Mouse (Mus musculus): Measurements from ENCODE around the gene Sncb. TPM values are rescaled to one million over a fixed set of nuclear protein-coding genes. Genes with fewer than 3 reads are reported as not detected.

The Sncb gene
- polyA plus RNA-seq, 1 experiment from 2014 or later: not detected

GRCm38 (mm10) chr13:54760906-54761305 lies 5.5 kb downstream of the Sncb start:
- no peak for DNase-seq (ENCODE audit: low spot score)
- no peaks in the 10 kb centered on the region for H3K9me3 ChIP-seq (replicated peaks)
- peaks cover 88% of the 10 kb centered on the region for H3K27me3 ChIP-seq (ENCODE audit: low read depth, poor library complexity, severe bottlenecking)
- WGBS: 84% methylated on average over 7 of the region's 7 CpGs
- H3K36me3 ChIP-seq: no peaks in the 10 kb centered on the region
- H3K4me1 ChIP-seq: peaks cover 50% of the 10 kb centered on the region
- no peak overlapping the region for H3K27ac ChIP-seq
- no peak overlapping the region for H3K4me3 ChIP-seq

- H3K9me3 ChIP-seq (replicated peaks): no peaks in the 10 kb centered on the region
- H3K4me1 ChIP-seq: peaks cover 43% of the 10 kb centered on the region
- WGBS: 56% methylated on average over 8 of the region's 8 CpGs
- H3K27ac ChIP-seq: peak overlapping the region; percentile 44; the same call in 1 of the 2 replicates
- H3K27me3 ChIP-seq (ENCODE audit: low read depth, poor library complexity, severe bottlenecking): peaks cover 88% of the 10 kb centered on the region
- H3K36me3 ChIP-seq: no peaks in the 10 kb centered on the region
- DNase-seq (ENCODE audit: low spot score): peak; percentile 69
- no peak overlapping the region for H3K4me3 ChIP-seq
These were observed 6.1 kb downstream of the Sncb start for GRCm38 (mm10) chr13:54760164-54760795.

DNA sequence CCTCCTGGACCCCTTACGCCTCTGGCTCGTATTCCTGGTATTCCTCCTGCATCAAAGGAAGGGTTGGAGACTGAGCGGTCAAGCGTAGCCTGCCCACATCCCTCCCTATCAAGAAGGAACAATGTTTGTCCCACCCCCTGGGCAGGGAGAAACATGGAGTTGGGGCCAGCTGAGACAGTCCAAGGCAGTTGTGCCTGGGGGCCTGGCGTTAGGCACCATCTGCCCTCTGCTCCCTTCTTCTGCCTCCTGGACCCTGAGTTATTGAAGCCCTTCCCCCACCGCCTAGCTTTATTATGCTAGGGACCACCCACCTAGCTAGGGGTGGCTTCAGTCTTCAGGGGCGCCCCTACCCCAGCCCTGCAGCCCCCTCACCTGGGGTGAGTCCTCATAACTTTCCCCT lies 6.9 kb downstream of the Sncb start:
- DNase-seq (ENCODE audit: low spot score): no peak
- Histone ChIP-seq H3K4me3 (no peak overlapping the region), H3K36me3 (no peaks in the 10 kb centered on the region), H3K9me3 (replicated peaks) (no peaks in the 10 kb centered on the region), H3K27me3 (ENCODE audit: low read depth, poor library complexity, severe bottlenecking) (peaks cover 87% of the 10 kb centered on the region), H3K27ac (no peak overlapping the region; the same call in 1 of the 2 replicates), H3K4me1 (peaks cover 38% of the 10 kb centered on the region)
- 10% methylated on average over 7 of the region's 7 CpGs for WGBS

- WGBS: 2% methylated on average over 29 of the region's 29 CpGs
- H3K27ac ChIP-seq: no peak overlapping the region
These were observed 7.5 kb downstream of the Sncb start for GRCm38 (mm10) chr13:54758756-54759470.

GRCm38 (mm10) chr13:54758045-54758755 lies 8.2 kb downstream of the Sncb start:
- Histone ChIP-seq H3K27ac (no peak overlapping the region), H3K36me3 (no peaks in the 10 kb centered on the region), H3K4me1 (peaks cover 38% of the 10 kb centered on the region), H3K9me3 (replicated peaks) (no peaks in the 10 kb centered on the region), H3K27me3 (ENCODE audit: low read depth, poor library complexity, severe bottlenecking) (peaks cover 83% of the 10 kb centered on the region), H3K4me3 (peak overlapping the region; percentile 48)
- under 1% methylated on average over 43 of the region's 43 CpGs for WGBS
- peak; percentile 92 for DNase-seq (ENCODE audit: low spot score)

More at GRCm38 (mm10) chr13:54758756-54759470, 7.5 kb downstream of the Sncb start:
- no peaks in the 10 kb centered on the region for H3K9me3 ChIP-seq (replicated peaks)
- peak overlapping the region; percentile 48 for H3K4me3 ChIP-seq
- no peak for DNase-seq (ENCODE audit: low spot score)
- H3K4me1 ChIP-seq: peaks cover 38% of the 10 kb centered on the region
- H3K36me3 ChIP-seq: no peaks in the 10 kb centered on the region
- H3K27me3 ChIP-seq (ENCODE audit: low read depth, poor library complexity, severe bottlenecking): peaks cover 87% of the 10 kb centered on the region

GRCm38 (mm10) chr13:54757093-54757830 lies 9.1 kb downstream of the Sncb start:
- Histone ChIP-seq H3K36me3 (no peaks in the 10 kb centered on the region), H3K4me3 (peak overlapping the region; percentile 48), H3K9me3 (replicated peaks) (no peaks in the 10 kb centered on the region), H3K27me3 (ENCODE audit: low read depth, poor library complexity, severe bottlenecking) (peaks cover 83% of the 10 kb centered on the region), H3K4me1 (peaks cover 38% of the 10 kb centered on the region), H3K27ac (no peak overlapping the region)
- no peak for DNase-seq (ENCODE audit: low spot score)
- 52% methylated on average over 10 of the region's 10 CpGs for WGBS

DNA sequence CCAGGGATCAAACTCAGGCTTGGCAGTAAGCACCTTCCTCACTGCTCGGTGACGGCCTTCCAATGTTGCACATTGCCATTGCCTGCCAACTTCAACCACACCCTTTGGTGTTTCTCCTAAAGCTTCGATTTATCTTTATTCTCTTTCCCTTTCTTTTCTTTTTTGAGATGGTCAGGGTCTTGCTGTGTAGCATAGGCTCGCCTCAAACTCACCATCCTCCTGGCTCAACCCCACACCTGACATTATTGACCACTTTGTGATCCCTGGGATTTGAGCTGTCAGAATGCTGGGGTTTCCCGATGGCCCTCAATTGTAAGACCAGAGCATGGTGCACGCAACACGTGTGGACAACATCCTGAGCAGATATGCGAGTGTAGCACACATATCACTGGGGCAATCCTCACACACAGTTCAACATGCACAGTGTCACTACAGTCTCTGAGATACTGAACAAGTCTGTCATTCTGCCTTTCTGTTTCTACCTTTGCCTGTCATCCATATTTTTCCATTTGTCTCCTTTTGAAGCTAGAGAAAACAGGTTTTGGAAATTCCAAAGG lies 10.2 kb downstream of the Sncb start:
- Histone ChIP-seq H3K9me3 (replicated peaks) (no peaks in the 10 kb centered on the region), H3K4me3 (no peak overlapping the region), H3K27ac (no peak overlapping the region), H3K36me3 (no peaks in the 10 kb centered on the region), H3K27me3 (ENCODE audit: low read depth, poor library complexity, severe bottlenecking) (peaks cover 76% of the 10 kb centered on the region), H3K4me1 (peaks cover 38% of the 10 kb centered on the region)
- DNase-seq (ENCODE audit: low spot score): no peak
- 89% methylated on average over 8 of the region's 8 CpGs for WGBS

DNA sequence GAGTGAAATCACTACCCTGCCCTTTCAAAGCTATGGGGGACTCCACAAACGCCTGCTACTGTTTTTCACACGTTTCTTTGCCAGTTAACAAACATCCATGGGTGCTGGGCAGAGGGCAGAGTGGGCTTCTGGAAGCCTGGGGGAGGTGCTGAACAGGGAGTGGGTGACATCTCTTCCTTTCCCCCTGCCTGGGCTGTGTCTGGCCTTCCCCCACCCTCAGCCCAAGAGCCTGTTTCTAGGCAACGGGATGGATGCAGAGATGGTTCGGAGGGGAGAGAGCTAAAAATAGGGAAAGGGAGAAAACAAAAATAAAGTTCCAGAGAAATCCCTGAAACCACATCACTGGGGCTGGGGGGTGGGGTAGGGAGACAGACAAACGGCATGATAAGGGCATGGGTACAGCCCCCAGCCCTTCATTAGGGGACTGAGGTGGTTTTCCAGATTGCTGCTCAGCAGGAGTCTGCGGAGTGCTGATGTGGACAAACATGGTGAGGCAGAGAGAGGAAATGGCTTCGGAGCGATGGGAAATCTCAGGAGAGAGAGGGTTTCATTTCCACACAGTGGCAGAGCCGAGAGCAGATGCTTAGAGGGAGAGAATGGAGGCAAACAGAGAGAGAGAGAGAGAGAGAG lies 11.1 kb downstream of the Sncb start:
- Histone ChIP-seq H3K4me3 (no peak overlapping the region), H3K36me3 (no peaks in the 10 kb centered on the region), H3K27ac (no peak overlapping the region), H3K9me3 (replicated peaks) (no peaks in the 10 kb centered on the region), H3K27me3 (ENCODE audit: low read depth, poor library complexity, severe bottlenecking) (peaks cover 74% of the 10 kb centered on the region), H3K4me1 (peaks cover 31% of the 10 kb centered on the region)
- no peak for DNase-seq (ENCODE audit: low spot score)
- 37% methylated on average over 9 of the region's 9 CpGs for WGBS

- Histone ChIP-seq H3K27me3 (ENCODE audit: low read depth, poor library complexity, severe bottlenecking) (peaks cover 74% of the 10 kb centered on the region), H3K9me3 (replicated peaks) (no peaks in the 10 kb centered on the region), H3K36me3 (no peaks in the 10 kb centered on the region), H3K4me3 (no peak overlapping the region), H3K4me1 (peaks cover 30% of the 10 kb centered on the region), H3K27ac (no peak overlapping the region)
- 46% methylated on average over 12 of the region's 12 CpGs for WGBS
- no peak for DNase-seq (ENCODE audit: low spot score)
These were observed 12.0 kb downstream of the Sncb start for GRCm38 (mm10) chr13:54754169-54755080.

DNA sequence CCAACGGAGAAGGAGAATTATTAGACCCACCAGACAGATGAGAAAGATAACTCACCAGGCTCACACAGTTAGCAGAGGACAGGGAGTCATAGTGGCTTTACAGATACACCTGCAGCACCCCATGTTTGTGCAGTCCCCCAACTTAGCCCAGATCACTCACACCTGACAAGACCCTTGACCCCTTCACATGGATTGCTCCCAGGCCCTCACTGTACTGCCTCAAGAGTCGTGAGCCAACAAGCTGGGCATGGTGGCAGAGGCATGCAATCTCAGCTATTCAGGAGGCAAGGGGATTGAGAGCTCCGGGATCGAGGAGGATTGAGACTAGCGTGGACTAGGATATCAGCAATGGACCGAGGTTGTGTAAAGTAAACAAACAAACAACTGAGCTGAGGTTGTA lies 12.7 kb downstream of the Sncb start:
- H3K27me3 ChIP-seq (ENCODE audit: low read depth, poor library complexity, severe bottlenecking): peaks cover 74% of the 10 kb centered on the region
- H3K9me3 ChIP-seq (replicated peaks): no peaks in the 10 kb centered on the region
- H3K27ac ChIP-seq: no peak overlapping the region
- H3K36me3 ChIP-seq: no peaks in the 10 kb centered on the region
- WGBS: 75% methylated on average over 6 of the region's 6 CpGs
- DNase-seq (ENCODE audit: low spot score): no peak
- no peak overlapping the region for H3K4me3 ChIP-seq
- H3K4me1 ChIP-seq: peaks cover 30% of the 10 kb centered on the region

DNA sequence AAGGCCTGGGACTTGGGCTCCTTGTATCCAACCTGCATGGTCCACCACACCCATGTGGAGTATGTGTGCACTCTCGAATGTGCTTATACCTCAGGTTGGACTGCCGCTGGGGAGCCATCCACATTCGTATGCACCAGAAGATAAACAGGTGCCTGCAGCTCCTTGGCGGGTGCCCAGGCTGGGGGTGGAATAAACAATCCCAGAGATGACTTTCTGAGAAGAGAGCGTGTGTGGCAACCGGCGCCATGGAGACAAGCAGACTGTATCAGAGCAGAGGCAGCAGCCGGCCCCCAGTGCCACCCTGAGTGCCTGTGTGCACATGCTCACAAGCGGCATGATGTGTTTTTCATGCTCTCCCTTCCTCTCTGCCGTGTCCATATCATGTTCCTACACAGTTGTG lies 13.7 kb downstream of the Sncb start:
- no peak for DNase-seq (ENCODE audit: low spot score)
- H3K4me3 ChIP-seq: no peak overlapping the region
- no peaks in the 10 kb centered on the region for H3K9me3 ChIP-seq (replicated peaks)
- H3K4me1 ChIP-seq: peaks cover 22% of the 10 kb centered on the region
- peaks cover 82% of the 10 kb centered on the region for H3K27me3 ChIP-seq (ENCODE audit: low read depth, poor library complexity, severe bottlenecking)
- H3K36me3 ChIP-seq: no peaks in the 10 kb centered on the region
- 79% methylated on average over 10 of the region's 10 CpGs for WGBS
- no peak overlapping the region for H3K27ac ChIP-seq
